Mouse (Mus musculus) liver, embryonic 14.5 days (tissue): Measurements from ENCODE around the gene Olig2. TPM values are rescaled to one million over a fixed set of nuclear protein-coding genes. Genes with fewer than 3 reads are reported as not detected.

Experiments used
- ATAC-seq: fragments of 200-750 bp; cut with Nextera tagmentation; 2 replicates; pipeline ENCODE4 v1.8.0; 2017; ENCODE audit warnings: moderate number of reproducible peaks, mild to moderate bottlenecking, moderate library complexity; ENCODE audit not compliant: insufficient read depth
- DNase-seq, 3 experiments: peaks; one replicate each; pipeline ENCODE4 v3.0.0-alpha.2; 2012 to 2013; ENCODE audit warnings: low read depth in 3 of 3, low spot score in 3 of 3
- H3K27ac ChIP-seq: fragments of 300-500 bp; sonication (generic); 2 replicates; pipeline ENCODE4 v1.5.1; 2014; ENCODE audit warnings: moderate library complexity, mild to moderate bottlenecking, control low read depth, inconsistent platforms
- H3K27me3 ChIP-seq: fragments of 300-500 bp; sonication (generic); 2 replicates; pipeline ENCODE4 v1.6.1; 2014; ENCODE audit warnings: mild to moderate bottlenecking, low read length, moderate library complexity; ENCODE audit not compliant: control insufficient read depth, insufficient read depth
- H3K36me3 ChIP-seq: fragments of 300-500 bp; sonication (generic); replicated peaks from 2 replicates; pipeline ENCODE4 v1.6.1; 2014; ENCODE audit warnings: low read depth; ENCODE audit not compliant: control insufficient read depth, insufficient read depth
- H3K4me1 ChIP-seq, 2 experiments: fragments of 200-500 bp in 1 of 2; fragments of 300-500 bp in 1 of 2; sonication (generic) in 1 of 2; replicated peaks; 2 replicates each; pipeline ENCODE4 v1.6.1; 2012 to 2014; ENCODE audit warnings: antibody characterized with exemption in 1 of 2, inconsistent platforms in 1 of 2, low read length in 1 of 2; ENCODE audit not compliant: control insufficient read depth in 2 of 2, insufficient read depth in 2 of 2
- H3K4me2 ChIP-seq: fragments of 300-500 bp; sonication (generic); 2 replicates; pipeline ENCODE4 v1.6.1; 2014; ENCODE audit warnings: low read depth, mild to moderate bottlenecking, control low read depth, moderate library complexity
- H3K4me3 ChIP-seq, 2 experiments: fragments of 200-500 bp in 1 of 2; fragments of 300-500 bp in 1 of 2; sonication (generic) in 1 of 2; 2 replicates each; pipeline ENCODE4 v1.5.1; 2012 to 2014; ENCODE audit warnings: low read depth in 2 of 2, low read length in 2 of 2, mild to moderate bottlenecking in 2 of 2, control low read depth in 1 of 2, inconsistent platforms in 1 of 2, moderate library complexity in 1 of 2; ENCODE audit not compliant: insufficient read depth in 1 of 2
- H3K9ac ChIP-seq: fragments of 300-500 bp; sonication (generic); replicated peaks from 2 replicates; pipeline ENCODE4 v1.6.1; 2014; ENCODE audit warnings: mild to moderate bottlenecking, control low read depth, moderate library complexity
- H3K9me3 ChIP-seq: fragments of 300-500 bp; sonication (generic); 2 replicates; pipeline ENCODE4 v1.6.1; 2016; ENCODE audit warnings: low read length, mixed read lengths; ENCODE audit not compliant: control insufficient read depth
- CTCF ChIP-seq: IDR thresholded peaks from 2 replicates; pipeline ENCODE4 v1.5.1; 2016; ENCODE audit warnings: antibody characterized with exemption, low read depth, control low read depth
- EP300 ChIP-seq: IDR thresholded peaks from 2 replicates; pipeline ENCODE4 v1.6.1; 2016; ENCODE audit warnings: antibody characterized with exemption, low read depth
- WGBS: fragments of 180-500 bp; shearing (Covaris S2); extraction: QIAGEN DNeasy Blood & Tissue Kit; methylation state at CpG from one replicate; pipeline ENCODE4 v1.1.7; 2014; ENCODE audit not compliant: insufficient replicate concordance; 5-methylcytosine and 5-hydroxymethylcytosine counted together
- polyA plus RNA-seq, 2 experiments: library from polyadenylated mRNA; depleted of rRNA in 1 of 2; stranded (reverse) in 1 of 2; unstranded in 1 of 2; fragments of >200 nt; fragmentation: Nextera tagmentation in 1 of 2; extraction: Ambion mirVana in 1 of 2; gene quantifications; 2 replicates each; pipeline versions ENCODE4 v1.2.1 to v1.2.3; 2012 to 2014

The Olig2 gene
- polyA plus RNA-seq, 2 experiments = not detected

DNA sequence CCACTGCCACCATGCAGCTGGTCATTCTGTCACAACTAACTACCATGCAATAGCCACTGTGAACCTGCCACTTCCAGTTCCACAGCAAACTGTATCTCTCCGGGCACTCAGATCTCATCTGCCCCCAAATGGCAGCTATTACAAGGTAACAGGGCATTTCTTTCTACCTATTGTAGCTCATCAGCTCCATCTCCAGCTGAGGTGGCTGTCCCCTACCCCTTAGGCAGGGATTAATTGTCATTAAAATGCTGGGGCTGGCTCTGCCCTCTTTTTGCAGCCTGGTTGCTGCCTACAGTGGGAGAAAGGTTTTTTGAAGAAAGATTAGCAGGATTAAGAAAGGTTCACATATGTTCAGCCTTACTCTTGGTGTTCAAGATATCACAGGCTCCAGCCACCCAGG, 18.9 kb upstream of the Olig2 start:
- Histone ChIP-seq H3K9ac (no peak overlapping the region), H3K27ac (no peak overlapping the region), H3K4me1 (no peaks in the 10 kb centered on the region), H3K4me2 (no peak overlapping the region), H3K4me3 (no peak overlapping the region), H3K36me3 (no peaks in the 10 kb centered on the region), H3K27me3 (peaks cover 4% of the 10 kb centered on the region), H3K9me3 (no peaks in the 10 kb centered on the region)
- DNase-seq (no peak), ATAC-seq (no peak)
- TF ChIP-seq CTCF = no peak
- TF ChIP-seq EP300 = no peak
- WGBS = 79% methylated on average over 1 of the region's 1 CpGs

DNA sequence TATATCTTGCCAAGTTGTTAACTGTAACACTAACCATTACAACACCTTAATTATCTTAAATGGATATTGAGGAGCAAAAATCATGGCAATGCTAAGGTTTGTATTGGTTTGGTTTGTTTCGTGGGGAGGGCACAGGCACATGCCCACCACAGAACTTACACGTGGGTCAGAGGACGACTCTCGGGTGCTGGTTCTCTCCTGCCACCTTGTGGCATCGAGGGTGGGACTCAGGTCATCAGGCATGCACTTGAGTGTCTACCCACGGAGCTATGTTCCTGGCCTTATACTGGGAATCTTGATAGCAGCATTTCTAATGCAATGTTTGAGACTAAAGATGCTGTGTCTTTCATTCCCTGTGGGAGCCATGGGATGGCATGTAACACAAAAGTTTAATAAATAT, 8.2 kb upstream of the Olig2 start:
- no peak overlapping the region for H3K4me3 ChIP-seq

DNA sequence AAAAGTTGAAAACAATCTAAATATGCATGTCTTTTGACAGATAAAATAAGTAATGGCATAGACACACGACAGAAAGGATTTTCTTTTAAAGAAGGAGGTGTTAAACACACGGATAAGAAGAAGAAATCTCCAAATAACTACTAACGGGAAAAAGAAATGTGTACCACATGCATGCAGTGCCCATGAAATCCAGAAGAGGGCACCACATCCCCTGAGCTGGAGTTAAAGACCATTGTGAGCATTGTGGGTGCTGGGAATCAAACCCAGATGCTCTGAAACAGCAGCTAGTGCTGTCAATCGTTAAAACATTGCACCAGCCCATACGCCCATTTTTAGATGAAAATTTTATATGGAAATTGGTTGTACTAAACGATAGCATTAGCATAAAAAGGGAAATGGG, 7.3 kb upstream of the Olig2 start:
- no peaks in the 10 kb centered on the region for H3K9me3 ChIP-seq
- H3K36me3 ChIP-seq = no peaks in the 10 kb centered on the region
- 53% methylated on average over 6 of the region's 6 CpGs for WGBS
- peaks cover 48% of the 10 kb centered on the region for H3K27me3 ChIP-seq
- H3K4me3 ChIP-seq = no peak overlapping the region
- no peak for ATAC-seq
- H3K4me1 ChIP-seq = no peaks in the 10 kb centered on the region
- no peak for DNase-seq
- H3K4me2 ChIP-seq = no peak overlapping the region
- TF ChIP-seq EP300 (no peak), CTCF (peak; percentile 62)
- H3K9ac ChIP-seq = no peak overlapping the region
- H3K27ac ChIP-seq = no peak overlapping the region

More for the DNA sequence above, 8.2 kb upstream of the Olig2 start:
- Histone ChIP-seq H3K4me2 (no peak overlapping the region), H3K27ac (no peak overlapping the region), H3K4me1 (no peaks in the 10 kb centered on the region), H3K9ac (no peak overlapping the region), H3K9me3 (no peaks in the 10 kb centered on the region), H3K27me3 (peaks cover 40% of the 10 kb centered on the region), H3K36me3 (no peaks in the 10 kb centered on the region)
- TF ChIP-seq CTCF (peak; percentile 54), EP300 (no peak)
- no peak for ATAC-seq
- 26% methylated on average over 6 of the region's 6 CpGs for WGBS
- DNase-seq = no peak

DNA sequence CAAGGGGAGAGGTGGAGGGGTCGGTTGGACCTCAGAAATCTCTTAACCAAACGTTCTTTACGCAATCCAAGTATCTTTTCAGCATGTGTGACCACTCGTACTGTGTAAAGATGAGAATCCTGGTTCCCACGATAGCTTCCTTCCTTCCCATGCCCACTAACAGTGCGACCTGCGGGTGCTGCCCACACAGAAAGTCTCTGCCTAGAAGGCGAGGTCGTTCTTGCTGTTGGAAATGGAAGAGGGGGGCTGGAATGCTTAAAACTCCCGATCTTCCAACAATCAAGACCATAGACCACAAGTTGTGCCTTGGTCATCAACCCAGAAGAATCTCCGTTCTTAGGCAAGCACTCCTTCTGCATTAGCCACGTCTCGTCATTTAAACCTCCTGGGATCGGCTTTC, 6.0 kb upstream of the Olig2 start:
- 13% methylated on average over 14 of the region's 14 CpGs for WGBS
- ATAC-seq = no peak
- H3K4me1 ChIP-seq = no peaks in the 10 kb centered on the region

DNA sequence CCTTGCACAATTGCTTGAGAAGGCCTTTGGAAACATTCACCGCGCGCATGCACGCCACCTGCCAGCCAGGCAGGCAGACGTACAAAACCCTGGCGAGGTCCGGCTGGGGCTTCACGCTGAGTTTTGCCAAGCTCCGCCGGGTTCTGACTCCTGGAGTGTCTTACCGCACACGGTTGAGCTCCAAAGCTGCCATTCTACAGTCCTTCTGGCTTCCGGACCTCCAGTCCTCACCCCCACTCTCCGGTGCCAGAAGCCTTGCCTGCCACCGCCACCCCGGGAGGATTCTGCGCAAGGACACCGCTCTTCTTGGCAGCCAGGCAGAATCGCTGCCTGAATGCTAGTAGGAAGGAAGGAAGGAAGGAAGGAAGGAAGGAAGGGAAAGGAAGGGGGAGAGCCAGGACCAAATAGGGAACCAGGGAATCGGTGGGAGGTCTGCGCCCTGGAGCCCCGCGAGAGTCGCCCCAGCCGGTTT, 3.0 kb upstream of the Olig2 start:
- H3K4me2 ChIP-seq = no peak overlapping the region
- WGBS = 2% methylated on average over 25 of the region's 25 CpGs
- H3K4me3 ChIP-seq = no peak overlapping the region
- no peak overlapping the region for H3K27ac ChIP-seq
- H3K36me3 ChIP-seq = no peaks in the 10 kb centered on the region
- H3K27me3 ChIP-seq = peaks cover 91% of the 10 kb centered on the region
- no peak for DNase-seq
- ATAC-seq = no peak
- no peaks in the 10 kb centered on the region for H3K9me3 ChIP-seq
- TF ChIP-seq EP300 (no peak), CTCF (no peak)
- H3K9ac ChIP-seq = no peak overlapping the region
- no peaks in the 10 kb centered on the region for H3K4me1 ChIP-seq

More for the DNA sequence above, 6.0 kb upstream of the Olig2 start:
- no peak overlapping the region for H3K4me2 ChIP-seq
- H3K4me3 ChIP-seq = no peak overlapping the region
- TF ChIP-seq EP300 = no peak
- TF ChIP-seq CTCF = no peak
- H3K27me3 ChIP-seq = peaks cover 61% of the 10 kb centered on the region
- no peaks in the 10 kb centered on the region for H3K9me3 ChIP-seq
- H3K9ac ChIP-seq = no peak overlapping the region
- DNase-seq = no peak
- no peak overlapping the region for H3K27ac ChIP-seq
- H3K36me3 ChIP-seq = no peaks in the 10 kb centered on the region
